Mouse (Mus musculus) lung, postnatal 14 days (tissue): ENCODE data around the gene Olfr1454.

Experiments
- DNase-seq: peaks from one replicate; pipeline ENCODE4 v3.0.0; 2021

The Olfr1454 gene

GRCm38 (mm10) chr19:13060310-13060709 lies at the start of gene Olfr1454:
Olfr1454 (plus strand) TSS chr19:13060610.
- DNase-seq: no peak

DNA sequence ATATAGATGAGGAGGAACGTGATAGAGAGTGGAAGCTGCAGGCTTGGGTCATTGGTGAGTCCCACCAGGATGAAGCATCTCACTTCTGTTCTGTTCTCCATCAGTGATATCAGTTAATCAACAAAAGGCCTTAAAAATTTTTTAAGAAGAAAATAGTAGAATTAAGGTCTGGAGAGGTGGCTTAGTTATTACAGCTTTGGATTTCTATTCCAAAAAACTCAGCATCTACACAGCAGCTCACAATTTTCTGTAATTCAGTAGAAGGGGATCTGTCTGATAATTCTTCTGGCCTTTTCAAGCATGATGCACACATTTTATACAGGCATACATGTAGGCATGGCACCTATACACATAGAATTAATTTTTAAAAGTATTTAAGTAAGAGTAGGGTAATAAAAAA lies 32.2 kb upstream of the Olfr1454 start, which contains the start of gene Olfr1453:
Olfr1453 (minus strand) TSS at position 101 of the 400 bp plus-strand sequence.
- DNase-seq: no peak

GRCm38 (mm10) chr19:13093908-13094307 lies 33.5 kb downstream of the Olfr1454 start:
- no peak for DNase-seq

- no peak for DNase-seq
These were observed 37.4 kb downstream of the Olfr1454 start, which contains the start of gene Olfr1457 for GRCm38 (mm10) chr19:13097791-13098190. Olfr1457 (minus strand) TSS chr19:13097891.

DNA sequence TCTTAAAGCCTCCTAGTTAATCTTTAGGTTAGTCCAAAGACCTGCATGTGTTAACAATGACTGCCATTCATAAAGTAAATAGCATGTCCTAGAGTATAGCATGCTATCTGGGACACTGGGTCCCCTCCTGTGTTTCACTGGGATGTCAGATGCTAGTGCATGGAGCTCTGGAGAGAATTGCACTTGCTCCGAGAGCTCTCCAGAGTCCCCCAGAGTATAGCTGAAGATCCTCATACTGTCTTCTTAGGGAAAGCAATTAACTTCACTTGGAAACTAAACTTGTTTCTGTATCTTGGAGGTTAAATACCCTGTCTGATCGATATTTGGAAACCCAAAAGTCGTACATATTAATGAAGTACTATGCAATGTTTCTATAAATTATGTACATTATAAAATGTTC lies 46.3 kb downstream of the Olfr1454 start, which contains the start of gene Olfr1458:
Olfr1458 (minus strand) TSS at position 101 of the 400 bp plus-strand sequence.
- no peak for DNase-seq
